Mouse (Mus musculus) 3134 (cell line): Measurements from ENCODE around the gene Tmem38b.
"Not testable (repeated sequence)": the region's sequence is repeated elsewhere in the genome, so short reads cannot be mapped to it uniquely, and the experiment has no call there.

ENCODE experiments used
- DNase-seq: peaks from one replicate; pipeline ENCODE4 v3.0.0-alpha.2; 2011; ENCODE audit warnings: low spot score; ENCODE audit not compliant: insufficient read length; ENCODE audit errors: extremely low read depth

The Tmem38b gene

DNA sequence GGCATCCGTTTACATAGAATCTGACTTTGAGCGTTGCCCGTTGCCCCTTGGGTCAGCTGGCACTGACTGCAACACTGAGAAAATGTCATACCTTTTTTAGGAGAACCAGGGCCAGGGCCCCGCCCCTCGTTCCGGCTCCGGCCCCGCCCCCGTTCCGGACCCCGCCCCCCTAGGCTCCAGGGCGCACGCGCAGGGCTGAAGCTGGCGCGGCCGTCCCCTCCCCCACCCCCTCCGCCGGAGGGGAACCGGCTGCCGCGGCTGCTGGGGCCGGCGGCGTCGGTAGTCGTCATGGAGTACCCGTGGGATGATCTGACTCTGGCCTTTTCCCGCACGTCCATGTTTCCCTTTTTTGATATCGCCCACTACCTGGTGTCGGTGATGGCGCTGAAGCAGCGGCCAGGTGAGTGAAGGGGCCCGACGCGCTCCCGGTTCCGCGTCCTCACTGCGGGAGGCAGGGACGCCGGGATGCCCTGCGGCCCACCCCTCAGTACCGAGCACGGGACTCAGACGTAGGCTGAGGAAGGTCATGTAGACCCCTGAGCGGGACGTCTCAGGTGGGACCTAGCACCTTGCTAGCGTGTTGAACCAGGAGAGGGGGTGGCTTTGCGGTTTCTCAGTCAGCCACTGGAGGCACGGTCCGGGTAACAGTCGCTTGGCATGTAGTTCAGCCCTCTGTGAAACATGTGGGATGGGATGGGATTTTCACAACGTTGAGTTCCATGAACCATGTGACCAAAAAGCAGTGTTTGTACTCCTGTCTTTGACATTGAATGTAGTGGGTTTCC lies at the start of gene Tmem38b:
TSS of gene Tmem38b (plus strand) at position 225 of the 785 bp plus-strand sequence.
- DNase-seq = peak; percentile 63

DNA sequence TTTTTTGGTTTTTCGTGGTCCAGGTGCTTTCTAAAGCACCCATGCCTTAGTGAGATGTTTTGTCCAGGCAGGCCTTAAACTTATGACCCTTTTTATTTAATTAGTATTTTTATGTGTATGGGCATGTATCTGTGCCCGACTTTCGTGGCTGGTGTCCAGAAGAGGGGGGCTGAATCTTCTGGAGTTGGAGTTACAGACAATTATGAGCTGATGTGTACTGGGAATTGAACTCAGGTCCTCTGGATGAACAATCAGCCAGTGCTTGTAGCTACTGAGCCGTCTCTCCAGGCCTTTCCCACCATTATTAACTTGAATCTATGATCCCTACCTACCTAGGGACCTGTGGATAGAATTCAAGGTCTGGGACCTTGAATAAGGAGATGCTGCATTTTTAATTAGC lies 44.4 kb upstream of the Tmem38b start:
- no peak for DNase-seq

DNA sequence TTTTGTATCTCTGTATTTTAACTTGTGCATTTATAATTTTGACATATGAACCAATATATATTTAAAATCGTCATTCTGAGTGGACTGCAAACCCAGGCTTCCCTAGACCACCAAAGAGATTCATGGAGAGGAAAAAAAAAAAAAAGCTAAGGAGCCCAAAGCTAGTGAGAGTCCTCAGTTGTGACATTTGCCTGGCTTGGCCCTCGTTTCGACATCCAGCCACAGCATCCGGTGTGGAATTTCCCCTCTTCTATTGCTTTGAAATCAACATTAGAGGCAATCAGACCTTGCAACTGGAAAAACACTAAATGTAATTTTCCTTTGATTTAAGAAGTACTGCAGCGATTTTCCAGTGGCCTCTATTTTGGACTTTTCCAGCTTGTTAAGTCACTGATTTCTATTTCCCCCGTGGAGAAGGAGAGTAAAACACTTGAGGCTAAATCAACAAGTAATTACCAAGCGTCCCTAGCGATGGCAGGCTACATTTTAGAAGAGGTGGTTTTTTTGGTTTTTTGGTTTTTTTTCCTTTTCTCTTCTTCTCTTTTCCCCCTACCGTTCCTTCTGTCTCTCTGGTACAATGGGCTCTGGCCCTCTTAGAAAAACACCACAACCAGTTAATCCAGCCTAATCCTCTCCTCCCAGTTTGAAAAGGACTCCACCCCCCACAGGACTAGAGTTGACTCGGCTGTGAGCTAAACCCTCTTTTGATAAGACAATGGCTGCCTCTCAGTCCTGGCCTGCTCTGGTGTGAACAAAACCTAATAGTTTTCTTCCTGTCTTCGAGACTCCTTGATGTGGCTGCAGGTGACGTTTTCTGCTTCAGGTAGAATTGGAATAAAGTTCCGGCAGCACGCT lies 43.4 kb upstream of the Tmem38b start:
- DNase-seq = no peak

DNA sequence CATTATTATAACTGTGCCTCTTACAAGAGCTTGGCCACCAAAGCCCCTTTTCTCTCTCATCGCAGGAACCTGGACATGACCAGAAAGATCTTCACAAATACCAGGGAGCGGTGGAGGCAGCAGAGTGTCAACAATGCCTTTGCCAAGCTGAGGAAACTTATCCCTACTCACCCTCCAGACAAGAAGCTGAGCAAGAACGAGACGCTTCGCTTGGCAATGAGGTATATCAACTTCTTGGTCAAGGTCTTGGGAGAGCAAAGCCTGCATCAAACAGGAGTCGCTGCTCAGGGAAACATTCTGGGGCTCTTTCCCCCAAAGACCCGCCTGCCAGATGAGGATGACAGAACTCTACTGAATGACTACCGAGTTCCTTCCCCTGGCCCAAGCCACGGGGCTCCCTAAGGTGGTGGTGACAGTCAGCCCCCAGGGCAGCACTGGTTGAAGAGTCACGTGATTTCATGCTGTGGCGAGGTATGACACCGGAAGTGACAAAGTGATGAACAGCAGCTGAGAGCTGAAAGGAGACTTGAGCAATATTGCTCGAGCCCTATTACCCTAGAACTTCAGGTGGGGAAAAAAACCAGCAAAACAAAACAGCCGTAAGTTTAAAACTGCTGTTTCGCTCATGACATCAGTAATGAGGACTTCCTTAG lies 40.0 kb upstream of the Tmem38b start:
- no peak for DNase-seq

DNA sequence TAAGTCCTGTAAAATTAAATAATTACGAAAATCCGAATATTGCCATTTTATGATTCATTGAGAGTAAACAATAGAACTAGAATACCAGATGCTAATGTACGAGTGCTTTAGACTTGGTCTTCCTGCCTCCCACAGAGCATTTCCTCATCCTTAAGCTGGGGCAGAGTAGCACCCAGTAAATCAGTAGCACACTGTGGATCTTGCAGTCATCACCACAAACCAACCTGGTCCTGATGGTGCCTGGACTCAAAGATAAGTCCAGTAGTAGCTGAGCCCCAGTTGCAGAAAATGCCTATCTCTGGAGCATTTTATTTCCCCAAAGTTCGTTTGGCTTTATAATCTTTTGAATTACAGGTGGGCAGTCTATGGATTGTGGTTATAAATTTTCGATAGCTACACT lies 39.0 kb upstream of the Tmem38b start:
- no peak for DNase-seq

DNA sequence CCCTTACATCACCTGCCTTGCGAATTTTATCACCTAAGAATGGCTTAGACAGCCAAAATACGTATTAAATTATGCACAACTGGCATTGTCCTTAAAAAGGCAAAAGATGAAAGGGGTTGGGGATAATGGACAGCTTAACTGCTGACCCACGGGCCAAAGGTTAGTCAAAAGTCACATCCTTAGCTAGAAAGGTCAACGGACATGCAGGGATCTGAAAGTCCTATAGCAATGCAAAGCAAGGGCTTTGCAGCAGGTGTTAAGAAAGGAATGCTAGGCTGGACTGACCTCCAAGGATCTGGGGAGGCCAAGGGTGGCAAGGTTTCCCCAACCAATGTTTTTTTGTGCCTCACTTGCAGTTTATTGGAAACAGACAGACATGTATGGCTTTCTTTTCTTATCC lies 36.5 kb upstream of the Tmem38b start:
- no peak for DNase-seq

DNA sequence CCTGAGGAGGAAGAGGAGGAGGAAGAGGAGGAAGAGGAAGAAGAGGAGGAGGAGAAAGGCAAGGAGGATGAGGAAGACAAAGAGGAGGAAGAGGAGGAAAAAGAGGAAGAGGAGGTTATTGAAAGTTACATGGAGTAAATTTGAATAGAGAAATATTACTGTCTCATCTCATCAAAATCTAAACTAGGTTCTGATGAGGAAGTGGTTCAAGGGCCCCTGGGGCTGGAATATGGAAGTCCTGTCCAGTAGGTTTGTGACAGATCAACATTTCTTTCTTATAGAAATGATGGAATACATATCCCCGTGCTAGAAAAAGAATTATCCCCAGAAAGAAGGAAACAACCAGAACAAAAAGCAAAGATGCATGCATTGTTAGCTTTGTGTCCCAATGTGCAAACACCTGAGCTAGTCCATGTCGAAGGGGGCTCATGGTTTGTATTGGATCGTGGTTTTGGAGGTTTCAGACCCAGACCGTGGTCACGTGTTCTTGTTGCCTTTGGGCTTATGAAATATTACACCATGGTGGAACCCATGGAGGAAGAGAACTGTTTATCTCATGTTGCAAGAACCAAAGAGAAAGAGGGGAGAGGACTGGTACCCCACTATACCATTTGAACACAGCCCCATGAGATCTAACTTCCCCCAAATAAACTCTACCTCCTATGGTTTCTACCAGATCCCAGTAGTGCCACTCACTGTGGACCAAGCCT lies 31.4 kb upstream of the Tmem38b start:
- no peak for DNase-seq

DNA sequence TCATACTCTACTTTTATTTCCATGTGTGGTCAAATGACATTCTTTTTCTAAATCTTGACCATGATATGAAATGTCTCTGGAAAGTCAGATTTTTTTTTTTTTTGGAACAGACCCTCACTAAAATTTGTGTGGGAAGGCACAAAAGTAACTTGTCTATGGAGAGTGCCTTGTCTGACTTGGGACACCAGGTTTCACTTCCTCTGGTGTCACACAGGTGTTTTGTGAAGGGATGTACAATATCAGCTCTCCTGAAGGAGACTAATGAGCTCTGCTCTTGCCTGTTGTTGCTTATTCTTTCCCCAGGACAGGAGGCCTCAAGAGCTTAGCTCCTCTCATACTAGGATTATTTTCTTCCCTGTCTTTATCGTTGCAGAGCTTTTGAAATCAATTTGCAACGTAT lies 30.8 kb upstream of the Tmem38b start:
- DNase-seq = no peak

DNA sequence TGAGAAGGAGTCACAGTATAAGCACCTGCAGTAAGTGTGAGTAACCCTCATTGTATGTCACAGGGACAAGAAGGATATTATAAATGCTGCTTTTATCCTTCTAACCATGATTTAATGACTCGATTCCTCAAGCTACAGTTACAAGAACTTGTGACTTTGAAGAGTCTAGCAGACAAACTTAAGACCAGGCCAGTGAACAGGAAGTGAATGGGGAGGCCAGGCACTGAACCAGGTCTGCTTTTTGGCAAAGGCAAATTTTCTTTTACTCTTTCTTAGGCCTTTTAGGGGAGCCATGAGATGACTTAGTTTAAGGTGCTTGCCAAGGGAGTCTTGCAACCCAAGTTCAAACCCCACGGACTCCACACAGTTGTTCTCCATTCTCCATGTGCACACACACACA lies 30.1 kb upstream of the Tmem38b start:
- DNase-seq = no peak

DNA sequence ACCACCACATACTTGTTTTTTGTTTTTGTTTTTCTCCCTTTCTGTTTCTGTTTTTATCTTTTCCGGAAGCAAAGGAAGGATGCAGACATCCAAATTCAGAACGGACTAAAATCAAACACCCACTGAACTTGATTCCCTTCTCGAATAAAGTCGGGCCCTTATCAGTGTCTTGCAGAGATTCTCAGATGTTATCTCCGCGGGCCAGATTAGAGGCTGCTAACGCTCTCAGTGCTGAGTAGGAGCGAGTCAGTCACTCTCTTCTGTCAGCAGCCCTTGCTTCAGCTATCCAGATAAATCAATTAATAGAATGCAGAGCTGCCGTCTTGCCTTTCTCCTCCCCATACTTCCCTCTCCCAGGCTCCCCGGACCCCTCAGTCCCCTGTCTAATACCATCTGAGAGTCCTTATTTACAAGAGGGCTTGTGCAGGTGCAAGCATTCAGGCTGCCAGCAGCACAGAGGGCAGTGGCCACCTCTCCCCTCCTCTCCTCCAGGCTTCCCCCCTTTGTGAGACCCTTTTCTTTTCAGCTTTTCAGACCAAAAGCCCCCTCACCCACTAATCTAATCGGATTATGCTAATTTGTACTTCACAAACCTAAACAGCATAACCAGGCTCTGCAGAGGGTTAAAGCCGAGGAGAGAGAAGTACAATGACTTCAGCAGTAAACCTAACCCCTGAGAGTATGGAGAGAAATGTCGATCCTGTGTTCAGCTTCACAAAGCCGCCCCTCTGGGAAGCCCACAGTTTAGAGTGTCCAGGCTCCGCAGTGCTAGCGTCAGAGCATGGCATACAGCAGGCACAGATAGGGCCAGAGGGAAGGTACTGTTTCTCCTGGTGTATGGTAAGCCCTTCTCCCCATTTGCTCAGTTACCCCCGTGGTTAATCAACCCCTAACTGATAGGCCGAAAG lies 28.7 kb upstream of the Tmem38b start:
- no peak for DNase-seq

DNA sequence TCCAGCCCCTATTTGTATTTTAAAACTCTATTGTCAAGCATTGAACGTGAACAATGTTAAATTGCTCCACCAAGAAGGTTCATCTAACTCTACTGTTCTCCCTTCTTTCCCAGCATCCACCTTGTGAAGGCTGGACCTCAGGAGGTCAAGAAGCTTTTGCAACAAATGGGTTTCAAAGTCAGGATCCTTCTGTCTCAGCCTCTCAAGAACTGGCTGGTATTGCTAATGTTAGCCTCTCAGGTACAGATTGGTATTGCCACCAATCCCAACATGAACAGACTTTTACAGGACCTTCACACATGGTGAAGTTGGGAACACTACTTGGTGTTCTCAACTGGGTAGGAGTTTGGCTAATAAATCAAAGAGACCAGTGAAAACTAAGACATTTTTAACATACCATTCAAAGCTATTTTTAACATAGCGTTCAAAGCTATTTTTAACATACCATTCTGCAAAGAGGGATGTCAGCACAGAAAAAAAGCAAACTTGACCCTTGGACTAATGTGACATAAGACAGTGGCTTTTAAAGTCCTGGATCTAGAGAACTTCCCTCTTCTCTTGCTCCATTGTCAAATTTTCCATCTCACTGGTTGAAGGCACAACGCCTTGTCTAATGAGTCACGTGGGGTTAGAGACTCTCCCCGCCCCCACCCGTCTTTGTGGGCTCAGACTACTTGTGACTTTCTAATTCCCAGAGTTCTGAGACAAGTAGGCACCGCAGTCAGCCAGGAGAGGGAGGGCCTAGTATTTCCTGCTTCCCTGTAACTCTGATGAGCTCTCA lies 26.8 kb upstream of the Tmem38b start:
- DNase-seq = no peak

DNA sequence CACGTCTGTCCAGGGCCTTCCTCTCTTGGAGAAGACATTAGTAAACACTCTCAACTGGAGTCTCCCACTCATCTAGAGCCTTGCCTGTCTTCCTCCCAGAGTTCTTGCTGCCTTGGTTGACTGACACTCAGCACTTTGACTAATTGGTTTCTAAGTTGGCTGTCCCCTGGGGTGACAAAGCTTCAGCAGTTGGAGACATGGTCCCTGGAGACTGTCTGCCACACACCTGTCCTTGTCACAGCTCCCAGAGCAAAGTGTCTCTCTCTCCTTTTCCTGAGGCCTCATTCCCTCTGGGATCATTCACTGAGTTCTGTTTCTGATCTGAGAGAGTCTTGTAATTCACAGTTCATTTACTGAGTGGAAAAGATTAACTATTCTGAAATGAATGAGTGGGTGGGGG lies 26.1 kb upstream of the Tmem38b start:
- DNase-seq = no peak

DNA sequence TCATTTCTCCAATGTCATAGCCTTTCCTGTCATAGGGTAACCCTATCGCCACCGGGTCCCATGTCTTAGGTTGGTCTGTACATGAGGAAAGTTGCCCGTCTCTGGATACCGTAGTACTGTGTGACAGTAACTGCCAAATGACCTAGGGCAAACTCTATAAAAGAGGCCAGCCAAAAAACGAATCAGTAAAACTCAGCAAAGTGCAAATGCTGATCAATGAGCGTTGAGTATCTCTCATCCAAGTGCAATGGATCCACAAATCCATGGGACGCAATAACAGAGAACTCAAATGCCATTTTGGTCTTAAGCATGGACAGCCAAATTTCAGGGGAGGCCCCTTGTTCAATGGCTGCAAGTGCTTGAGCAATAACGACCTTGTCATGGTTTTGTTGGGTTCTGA lies 22.2 kb upstream of the Tmem38b start:
- DNase-seq = not testable (repeated sequence)

DNA sequence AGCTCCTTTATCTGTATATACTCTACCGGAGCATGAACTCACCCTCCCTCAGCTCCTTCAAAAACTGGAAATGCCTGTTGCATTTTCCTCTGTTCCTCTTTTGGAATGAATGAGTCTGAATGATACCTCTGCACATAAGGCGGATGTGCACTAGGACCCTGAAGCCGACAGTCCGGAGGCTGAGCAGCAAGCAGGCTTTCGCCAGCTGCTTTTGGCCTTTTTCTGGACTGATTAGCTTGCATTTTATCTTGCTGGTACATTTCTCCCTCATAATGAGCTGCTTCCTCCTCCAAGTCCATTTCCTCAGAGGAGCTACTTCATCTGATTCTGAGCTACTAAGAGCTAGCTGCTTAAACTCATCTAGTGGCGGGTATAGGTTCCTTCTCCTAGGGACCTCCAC lies 19.4 kb upstream of the Tmem38b start:
- not testable (repeated sequence) for DNase-seq

DNA sequence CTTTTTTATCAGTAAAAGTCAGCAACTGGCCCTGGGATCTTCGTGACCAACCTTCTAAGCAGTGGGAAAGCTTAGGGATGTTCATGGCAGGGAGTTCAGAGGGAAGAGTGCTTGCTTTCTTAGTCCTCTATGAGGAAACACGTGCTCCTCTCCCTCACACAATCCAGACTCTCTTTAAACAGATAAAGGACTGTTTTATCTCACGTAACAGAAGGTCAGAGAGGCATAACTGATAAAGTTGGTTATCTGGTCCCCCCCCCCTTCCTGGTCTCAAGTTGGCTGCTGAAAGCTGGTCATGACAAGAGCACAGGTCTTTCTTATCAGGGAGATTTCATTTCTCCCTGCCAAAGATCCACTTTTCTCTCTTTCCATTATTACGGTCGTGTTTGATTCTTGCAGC lies 7.5 kb upstream of the Tmem38b start:
- DNase-seq = no peak

DNA sequence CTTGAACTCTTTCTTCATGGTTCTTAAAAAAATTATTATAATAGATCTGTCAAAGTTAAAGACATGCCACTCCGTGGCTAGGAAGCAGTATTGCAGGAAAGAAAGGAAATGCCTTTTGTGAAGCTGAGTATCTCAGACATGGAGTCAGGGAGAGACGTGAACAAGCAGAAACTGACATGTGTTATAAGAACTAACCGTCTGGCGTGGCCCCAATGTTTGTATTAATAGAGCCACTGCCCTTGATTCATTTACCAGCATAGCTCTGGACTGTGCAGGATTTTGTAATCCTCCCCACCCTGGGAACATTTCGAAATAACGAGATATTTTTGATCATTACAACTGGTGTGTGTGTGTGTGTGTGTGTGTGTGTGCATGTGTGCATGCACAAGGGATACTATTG lies 2.1 kb upstream of the Tmem38b start:
- DNase-seq = no peak

DNA sequence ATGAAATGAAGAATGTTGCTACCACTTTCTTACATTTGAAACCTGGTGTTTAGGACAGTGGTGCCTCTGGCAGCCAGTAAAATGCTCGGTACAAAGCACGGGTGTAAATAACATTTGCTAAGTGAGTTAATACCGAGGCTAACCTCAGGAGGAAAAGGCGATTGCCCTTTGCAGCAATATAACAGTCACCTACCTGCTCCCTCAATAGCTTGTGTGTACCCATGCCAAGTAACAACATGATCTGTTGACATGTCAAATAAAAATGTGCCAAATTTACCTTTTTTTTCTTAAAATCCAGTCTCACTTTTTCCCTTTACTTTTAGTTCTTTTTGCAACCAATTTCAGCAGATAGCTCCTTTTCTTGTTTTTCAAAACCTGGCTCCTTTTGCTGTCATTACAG lies 1.0 kb upstream of the Tmem38b start:
- DNase-seq = no peak

DNA sequence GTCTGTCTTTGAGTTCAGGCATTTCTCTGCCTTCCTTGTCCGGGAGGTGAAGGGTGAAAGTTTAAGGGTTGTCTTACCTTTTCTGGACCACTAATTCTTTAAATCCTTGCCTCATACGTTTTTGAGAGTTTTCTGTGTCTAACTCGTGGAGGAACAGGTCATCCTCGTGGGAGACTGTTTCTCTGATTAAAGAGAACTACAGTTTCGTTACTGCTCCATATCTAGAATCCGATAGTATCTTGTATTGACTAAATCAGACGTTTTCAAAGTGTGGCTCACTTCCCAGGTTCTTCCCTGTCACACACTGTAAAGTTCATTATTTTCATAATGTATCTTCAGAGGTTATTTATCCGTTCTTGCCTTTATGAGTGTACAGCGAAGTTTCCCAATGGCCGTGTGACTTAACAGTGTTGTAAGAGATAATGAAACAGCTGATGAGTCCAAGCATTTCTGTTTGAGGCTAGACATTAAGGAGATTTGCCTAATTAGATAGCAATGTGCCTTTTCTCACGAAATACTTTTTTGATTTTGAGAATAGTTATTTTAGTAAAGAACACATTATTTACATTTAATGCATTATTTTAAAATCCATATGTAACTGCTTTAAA lies 900 bp downstream of the Tmem38b start:
- no peak for DNase-seq

DNA sequence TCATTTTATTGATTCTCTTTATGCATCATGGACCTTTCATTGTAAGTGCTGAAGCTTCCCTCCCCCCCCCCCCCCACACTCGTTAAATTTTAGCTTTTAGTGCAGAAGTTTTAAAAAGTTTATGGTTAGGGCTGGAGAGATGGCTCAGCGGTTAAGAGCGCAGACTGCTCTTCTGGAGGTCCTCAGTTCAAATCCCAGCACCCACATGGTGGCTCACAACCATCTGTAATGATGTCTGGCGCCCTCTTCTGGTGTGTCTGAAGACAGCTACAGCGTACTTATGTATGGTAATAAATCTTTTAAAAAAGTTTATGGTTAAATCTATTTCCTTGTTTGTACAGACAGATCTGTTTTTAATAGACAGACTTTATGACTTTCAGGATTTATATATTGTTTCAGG lies 2.0 kb downstream of the Tmem38b start:
- DNase-seq = no peak
